Mouse (Mus musculus) embryonic facial prominence, embryonic 12.5 days (tissue): ENCODE measurements around the gene Slc6a11. TPM values are rescaled to one million over a fixed set of nuclear protein-coding genes. Genes with fewer than 3 reads are reported as not detected.

Source experiments
- ATAC-seq: fragments of 200-750 bp; cut with Nextera tagmentation; 2 replicates; pipeline ENCODE4 v1.8.0; 2017; ENCODE audit not compliant: insufficient number of reproducible peaks, insufficient read depth, low FRiP score, low TSS enrichment
- H3K27ac ChIP-seq: fragments of 300-500 bp; sonication (generic); 2 replicates; pipeline ENCODE4 v1.5.1; 2016; ENCODE audit warnings: mild to moderate bottlenecking
- H3K27me3 ChIP-seq: fragments of 300-500 bp; sonication (generic); 2 replicates; pipeline ENCODE4 v1.6.1; 2016; ENCODE audit warnings: mild to moderate bottlenecking, moderate library complexity
- H3K36me3 ChIP-seq: fragments of 300-500 bp; sonication (generic); 2 replicates; pipeline ENCODE4 v1.6.1; 2016; ENCODE audit warnings: mild to moderate bottlenecking
- H3K4me1 ChIP-seq: fragments of 300-500 bp; sonication (generic); 2 replicates; pipeline ENCODE4 v1.6.1; 2016
- H3K4me2 ChIP-seq: fragments of 300-500 bp; sonication (generic); replicated peaks from 2 replicates; pipeline ENCODE4 v1.6.1; 2016; ENCODE audit warnings: mild to moderate bottlenecking, moderate library complexity
- H3K4me3 ChIP-seq: fragments of 300-500 bp; sonication (generic); 2 replicates; pipeline ENCODE4 v1.5.1; 2016; ENCODE audit warnings: mild to moderate bottlenecking
- H3K9ac ChIP-seq: fragments of 300-500 bp; sonication (generic); 2 replicates; pipeline ENCODE4 v1.6.1; 2016; ENCODE audit warnings: mild to moderate bottlenecking, moderate library complexity
- H3K9me3 ChIP-seq: fragments of 300-500 bp; sonication (generic); 2 replicates; pipeline ENCODE4 v1.6.1; 2016; ENCODE audit warnings: mild to moderate bottlenecking, moderate library complexity
- WGBS: fragments of 180-500 bp; shearing (Covaris S2); methylation state at CpG from one replicate; pipeline ENCODE4 v1.1.7; 2016; 5-methylcytosine and 5-hydroxymethylcytosine counted together
- polyA plus RNA-seq: library from polyadenylated mRNA; unstranded; fragments of >200 nt; fragmentation: Nextera tagmentation; extraction: Ambion mirVana; gene quantifications from 2 replicates; pipeline ENCODE4 v1.2.1, GENCODE M21; 2016

The Slc6a11 gene
- polyA plus RNA-seq, 1 experiment from 2014 or later, result 0.37 TPM

- Histone ChIP-seq H3K27me3 (no peaks in the 10 kb centered on the region), H3K4me1 (no peaks in the 10 kb centered on the region), H3K9ac (no peak overlapping the region), H3K4me2 (no peak overlapping the region), H3K4me3 (no peak overlapping the region), H3K9me3 (no peaks in the 10 kb centered on the region), H3K36me3 (no peaks in the 10 kb centered on the region), H3K27ac (no peak overlapping the region)
- WGBS, result 62% methylated on average over 3 of the region's 3 CpGs
- ATAC-seq, result no peak
Measured at GRCm38 (mm10) chr6:114141481-114141880, 10.4 kb downstream of the Slc6a11 start.

- Histone ChIP-seq H3K9ac (no peak overlapping the region), H3K4me1 (no peaks in the 10 kb centered on the region), H3K36me3 (no peaks in the 10 kb centered on the region), H3K9me3 (no peaks in the 10 kb centered on the region), H3K4me3 (no peak overlapping the region), H3K4me2 (no peak overlapping the region), H3K27me3 (no peaks in the 10 kb centered on the region), H3K27ac (no peak overlapping the region)
- WGBS, result 88% methylated on average over 11 of the region's 11 CpGs
- ATAC-seq, result no peak
Measured at GRCm38 (mm10) chr6:114142480-114142879, 11.4 kb downstream of the Slc6a11 start.

GRCm38 (mm10) chr6:114143544-114143943 is 12.5 kb downstream of the Slc6a11 start:
- Histone ChIP-seq H3K4me2 (no peak overlapping the region), H3K9ac (no peak overlapping the region), H3K9me3 (no peaks in the 10 kb centered on the region), H3K27me3 (peaks cover 2% of the 10 kb centered on the region; the same call in 1 of the 2 replicates), H3K4me1 (no peaks in the 10 kb centered on the region), H3K27ac (no peak overlapping the region), H3K36me3 (no peaks in the 10 kb centered on the region), H3K4me3 (no peak overlapping the region)
- WGBS, result 48% methylated on average over 2 of the region's 2 CpGs
- ATAC-seq, result no peak

- Histone ChIP-seq H3K9ac (no peak overlapping the region), H3K27ac (no peak overlapping the region), H3K27me3 (peaks cover 2% of the 10 kb centered on the region; the same call in 1 of the 2 replicates), H3K36me3 (no peaks in the 10 kb centered on the region), H3K4me3 (no peak overlapping the region), H3K9me3 (no peaks in the 10 kb centered on the region), H3K4me2 (no peak overlapping the region), H3K4me1 (no peaks in the 10 kb centered on the region)
- no peak for ATAC-seq
- 71% methylated on average over 6 of the region's 6 CpGs for WGBS
Measured at GRCm38 (mm10) chr6:114144447-114145105, 13.5 kb downstream of the Slc6a11 start.

GRCm38 (mm10) chr6:114145650-114146329 is 14.7 kb downstream of the Slc6a11 start:
- no peak overlapping the region for H3K9ac ChIP-seq
- H3K4me2 ChIP-seq, result no peak overlapping the region
- H3K4me3 ChIP-seq, result no peak overlapping the region
- no peaks in the 10 kb centered on the region for H3K36me3 ChIP-seq
- no peak overlapping the region for H3K27ac ChIP-seq
- WGBS, result 66% methylated on average over 6 of the region's 6 CpGs
- no peaks in the 10 kb centered on the region for H3K4me1 ChIP-seq
- H3K9me3 ChIP-seq, result no peaks in the 10 kb centered on the region
- H3K27me3 ChIP-seq, result peaks cover 2% of the 10 kb centered on the region; the same call in 1 of the 2 replicates
- ATAC-seq, result no peak

GRCm38 (mm10) chr6:114155720-114156119 is 24.7 kb downstream of the Slc6a11 start:
- 89% methylated on average over 10 of the region's 10 CpGs for WGBS
- H3K27me3 ChIP-seq, result no peaks in the 10 kb centered on the region
- no peaks in the 10 kb centered on the region for H3K9me3 ChIP-seq
- H3K27ac ChIP-seq, result no peak overlapping the region
- no peak overlapping the region for H3K9ac ChIP-seq
- H3K36me3 ChIP-seq, result no peaks in the 10 kb centered on the region
- H3K4me3 ChIP-seq, result no peak overlapping the region
- no peak overlapping the region for H3K4me2 ChIP-seq
- ATAC-seq, result no peak
- H3K4me1 ChIP-seq, result no peaks in the 10 kb centered on the region

- Histone ChIP-seq H3K4me2 (no peak overlapping the region), H3K27ac (no peak overlapping the region), H3K27me3 (no peaks in the 10 kb centered on the region), H3K36me3 (no peaks in the 10 kb centered on the region), H3K9me3 (no peaks in the 10 kb centered on the region), H3K9ac (no peak overlapping the region), H3K4me3 (no peak overlapping the region), H3K4me1 (no peaks in the 10 kb centered on the region)
- no peak for ATAC-seq
- WGBS, result 85% methylated on average over 7 of the region's 7 CpGs
Measured at GRCm38 (mm10) chr6:114158811-114159210, 27.8 kb downstream of the Slc6a11 start.

- WGBS, result 83% methylated on average over 8 of the region's 8 CpGs
- ATAC-seq, result no peak
- Histone ChIP-seq H3K27me3 (no peaks in the 10 kb centered on the region), H3K4me3 (no peak overlapping the region), H3K4me2 (no peak overlapping the region), H3K4me1 (no peaks in the 10 kb centered on the region), H3K36me3 (no peaks in the 10 kb centered on the region), H3K27ac (no peak overlapping the region), H3K9me3 (no peaks in the 10 kb centered on the region), H3K9ac (no peak overlapping the region)
Measured at GRCm38 (mm10) chr6:114160732-114161131, 29.7 kb downstream of the Slc6a11 start.

GRCm38 (mm10) chr6:114174052-114174397 is 43.0 kb downstream of the Slc6a11 start:
- Histone ChIP-seq H3K36me3 (no peaks in the 10 kb centered on the region), H3K27me3 (peaks cover 16% of the 10 kb centered on the region), H3K4me3 (no peak overlapping the region), H3K4me1 (no peaks in the 10 kb centered on the region), H3K9ac (no peak overlapping the region), H3K4me2 (no peak overlapping the region), H3K9me3 (no peaks in the 10 kb centered on the region), H3K27ac (no peak overlapping the region)
- under 1% methylated on average over 8 of the region's 8 CpGs for WGBS
- no peak for ATAC-seq

- Histone ChIP-seq H3K9ac (no peak overlapping the region), H3K4me2 (no peak overlapping the region), H3K4me1 (no peaks in the 10 kb centered on the region), H3K4me3 (no peak overlapping the region), H3K9me3 (no peaks in the 10 kb centered on the region), H3K36me3 (no peaks in the 10 kb centered on the region), H3K27ac (no peak overlapping the region), H3K27me3 (peaks cover 16% of the 10 kb centered on the region)
- ATAC-seq, result no peak
- WGBS, result 5% methylated on average over 9 of the region's 9 CpGs
Measured at GRCm38 (mm10) chr6:114174398-114175140, 43.5 kb downstream of the Slc6a11 start.

- 79% methylated on average over 3 of the region's 3 CpGs for WGBS
- Histone ChIP-seq H3K4me1 (no peaks in the 10 kb centered on the region), H3K36me3 (no peaks in the 10 kb centered on the region), H3K4me3 (no peak overlapping the region), H3K27me3 (peaks cover 12% of the 10 kb centered on the region), H3K27ac (no peak overlapping the region), H3K4me2 (no peak overlapping the region), H3K9me3 (no peaks in the 10 kb centered on the region), H3K9ac (no peak overlapping the region)
- ATAC-seq, result no peak
Measured at GRCm38 (mm10) chr6:114178141-114178540, 47.1 kb downstream of the Slc6a11 start.
